Mouse (Mus musculus): ENCODE measurements around the gene Phyhd1. TPM values are rescaled to one million over a fixed set of nuclear protein-coding genes. Genes with fewer than 3 reads are reported as not detected.

Phyhd1 gene
- polyA plus RNA-seq, 1 experiment from 2014 or later: 5.1 TPM

DNA sequence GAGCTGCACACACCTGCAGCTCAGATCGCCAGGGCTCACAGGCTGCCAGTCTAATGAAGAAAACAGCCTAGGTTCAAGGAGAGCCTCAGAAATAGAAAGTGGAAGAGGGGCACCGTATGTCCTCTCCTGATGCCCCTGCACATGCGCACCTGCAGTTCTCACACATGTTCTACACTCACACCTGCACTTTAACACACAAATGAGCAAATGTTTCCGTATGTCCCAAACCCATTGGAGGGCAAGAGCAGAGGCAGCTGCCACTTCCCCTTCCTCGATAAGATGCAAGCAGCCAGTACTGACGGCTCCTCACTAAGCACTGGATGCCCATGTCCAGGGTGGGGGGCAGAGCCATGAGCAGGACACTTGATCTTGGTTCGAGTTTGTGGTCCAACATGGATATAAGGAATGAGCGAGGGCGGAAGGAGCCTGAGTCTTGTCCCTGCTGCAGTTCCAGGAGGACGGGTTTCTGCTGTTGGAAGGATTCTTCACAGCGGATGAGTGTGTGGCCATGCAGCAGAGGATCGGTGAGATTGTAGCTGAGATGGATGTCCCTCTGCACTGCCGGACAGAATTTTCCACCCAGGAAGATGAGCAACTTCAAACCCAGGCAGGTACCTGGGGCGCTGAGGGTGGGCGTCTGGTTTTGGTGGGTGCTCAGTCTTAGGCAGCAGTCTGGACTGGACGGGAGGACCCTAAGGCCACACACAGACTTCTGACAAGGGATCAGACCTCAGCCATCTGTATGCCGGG lies 3.4 kb downstream of the Phyhd1 start:
- Histone ChIP-seq H3K4me2 (ENCODE audit: low read depth, low read length) (no peak overlapping the region), H3K27me3 (ENCODE audit: control insufficient read depth, insufficient read depth, low read length) (no peaks in the 10 kb centered on the region), H3K27ac (ENCODE audit: low read depth, low read length) (no peak overlapping the region), H3K9ac (replicated peaks; ENCODE audit: low read depth, low read length) (no peak overlapping the region), H3K9me3 (ENCODE audit: control insufficient read depth, low read length) (no peaks in the 10 kb centered on the region), H3K4me1 (ENCODE audit: control insufficient read depth, insufficient read depth, low read length) (peaks cover 3% of the 10 kb centered on the region; the same call in 1 of the 2 replicates), H3K4me3 (ENCODE audit: low read depth, low read length) (no peak overlapping the region), H3K36me3 (ENCODE audit: control insufficient read depth, insufficient read depth, low read length) (0 out of 2 replicates have a peak, but pooled peaks cover 3% of the 10 kb centered on the region)
- 91% methylated on average over 17 of the region's 17 CpGs for WGBS
- no peak for ATAC-seq (ENCODE audit: low read depth)

DNA sequence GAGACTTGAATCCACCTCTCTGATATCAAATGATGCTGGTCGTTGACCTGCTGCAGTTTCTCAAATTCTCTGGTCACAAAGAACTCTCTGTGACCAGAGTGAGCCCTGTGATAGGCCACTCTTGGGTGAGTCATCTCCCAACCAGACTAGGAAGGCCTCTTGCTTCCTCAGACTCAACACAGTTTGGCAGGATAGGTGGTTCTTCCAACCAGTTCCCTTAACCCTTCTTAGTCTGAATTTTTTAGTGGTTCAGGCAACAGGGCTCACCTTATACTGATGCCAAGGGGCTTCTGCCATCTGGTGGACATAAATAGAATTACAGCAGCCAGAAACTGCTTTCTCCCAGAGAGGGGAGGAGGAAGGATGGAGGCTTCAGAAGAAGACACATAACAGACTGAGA lies 4.1 kb downstream of the Phyhd1 start:
- Histone ChIP-seq H3K27me3 (ENCODE audit: control insufficient read depth, insufficient read depth, low read length) (no peaks in the 10 kb centered on the region), H3K4me1 (ENCODE audit: control insufficient read depth, insufficient read depth, low read length) (peaks cover 3% of the 10 kb centered on the region; the same call in 1 of the 2 replicates), H3K9me3 (ENCODE audit: control insufficient read depth, low read length) (no peaks in the 10 kb centered on the region), H3K36me3 (ENCODE audit: control insufficient read depth, insufficient read depth, low read length) (0 out of 2 replicates have a peak, but pooled peaks cover 3% of the 10 kb centered on the region), H3K4me3 (ENCODE audit: low read depth, low read length) (no peak overlapping the region), H3K4me2 (ENCODE audit: low read depth, low read length) (no peak overlapping the region), H3K9ac (replicated peaks; ENCODE audit: low read depth, low read length) (no peak overlapping the region), H3K27ac (ENCODE audit: low read depth, low read length) (no peak overlapping the region)
- ATAC-seq (ENCODE audit: low read depth): peak; percentile 73
- WGBS: 81% methylated on average over 1 of the region's 1 CpGs

DNA sequence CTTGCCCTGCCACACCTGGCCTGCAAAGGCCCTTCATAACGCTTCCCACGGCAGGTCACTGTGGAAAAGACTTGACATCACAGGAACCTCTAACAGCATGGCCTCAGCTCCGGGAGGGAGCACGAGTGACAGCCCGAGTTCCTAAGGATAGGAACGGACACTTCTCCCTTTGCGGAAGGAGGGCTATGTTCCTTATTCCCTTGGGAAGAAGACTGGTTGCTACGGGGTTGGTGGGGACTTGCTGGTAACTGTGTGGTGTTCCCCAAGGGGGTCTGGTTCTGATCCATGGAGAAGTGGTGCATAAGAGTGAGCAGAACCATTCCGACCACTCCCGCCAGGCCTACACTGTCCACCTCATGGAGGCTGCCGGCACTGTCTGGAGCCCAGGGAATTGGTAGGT lies 14.7 kb downstream of the Phyhd1 start, which contains the start of gene Gm28038:
TSS of gene Gm28038 (plus strand) at position 301 of the 400 bp plus-strand sequence.
- H3K27ac ChIP-seq (ENCODE audit: low read depth, low read length): no peak within 1 kb of the TSS
- no peaks in the 10 kb centered on the region for H3K36me3 ChIP-seq (ENCODE audit: control insufficient read depth, insufficient read depth, low read length)
- H3K4me3 ChIP-seq (ENCODE audit: low read depth, low read length): no peak within 1 kb of the TSS
- no peak within 1 kb of the TSS for H3K9ac ChIP-seq (replicated peaks; ENCODE audit: low read depth, low read length)
- 91% methylated on average over 11 of the region's 11 CpGs for WGBS
- ATAC-seq (ENCODE audit: low read depth): no peak
- no peak within 1 kb of the TSS for H3K4me2 ChIP-seq (ENCODE audit: low read depth, low read length)
- H3K27me3 ChIP-seq (ENCODE audit: control insufficient read depth, insufficient read depth, low read length): no peaks in the 10 kb centered on the region
- H3K4me1 ChIP-seq (ENCODE audit: control insufficient read depth, insufficient read depth, low read length): peaks cover 8% of the 10 kb centered on the region
- H3K9me3 ChIP-seq (ENCODE audit: control insufficient read depth, low read length): no peaks in the 10 kb centered on the region

DNA sequence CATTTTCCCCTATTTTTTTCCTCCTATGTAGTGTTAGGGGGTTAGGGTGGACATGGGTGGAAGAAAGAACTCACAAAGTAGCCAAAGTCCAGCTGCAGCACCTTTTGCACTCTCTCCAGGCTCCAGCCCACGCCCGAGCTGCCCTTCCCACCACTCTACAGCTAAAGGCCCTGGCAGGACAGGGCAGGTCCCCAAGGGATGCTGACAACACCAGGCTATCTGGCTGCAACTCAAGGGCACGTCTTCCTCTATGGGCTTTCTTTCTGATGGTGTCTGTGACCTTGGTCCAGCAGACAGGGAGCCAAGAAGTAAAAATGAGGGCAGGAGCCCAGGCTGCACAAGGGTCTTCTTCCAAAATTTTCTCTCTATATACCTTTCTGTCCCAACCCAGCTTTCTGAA lies 15.6 kb downstream of the Phyhd1 start:
- Histone ChIP-seq H3K27ac (ENCODE audit: low read depth, low read length) (no peak overlapping the region), H3K9ac (replicated peaks; ENCODE audit: low read depth, low read length) (no peak overlapping the region), H3K4me3 (ENCODE audit: low read depth, low read length) (no peak overlapping the region), H3K27me3 (ENCODE audit: control insufficient read depth, insufficient read depth, low read length) (no peaks in the 10 kb centered on the region), H3K4me2 (ENCODE audit: low read depth, low read length) (no peak overlapping the region), H3K9me3 (ENCODE audit: control insufficient read depth, low read length) (no peaks in the 10 kb centered on the region), H3K4me1 (ENCODE audit: control insufficient read depth, insufficient read depth, low read length) (peaks cover 8% of the 10 kb centered on the region), H3K36me3 (ENCODE audit: control insufficient read depth, insufficient read depth, low read length) (no peaks in the 10 kb centered on the region)
- WGBS: 78% methylated on average over 3 of the region's 3 CpGs
- no peak for ATAC-seq (ENCODE audit: low read depth)

DNA sequence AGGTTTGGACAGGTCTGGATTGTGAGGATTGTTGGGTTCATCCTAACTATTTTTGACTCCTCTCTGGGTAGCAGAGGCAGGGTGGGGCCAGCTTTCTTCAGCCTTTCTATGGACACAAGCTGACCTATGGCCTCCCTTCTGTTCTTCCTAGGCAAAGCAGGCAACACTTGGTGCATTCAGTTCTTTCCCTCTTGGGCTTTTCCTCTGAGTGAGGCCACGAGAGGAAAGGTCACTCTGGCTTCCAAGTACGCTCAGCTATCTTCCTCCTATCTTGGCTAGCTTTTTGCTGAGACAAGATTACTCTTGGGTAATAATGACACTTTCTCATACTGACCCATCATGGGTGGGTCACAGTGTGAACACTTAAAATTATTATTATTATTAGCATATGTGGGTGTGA lies 17.2 kb downstream of the Phyhd1 start:
- H3K36me3 ChIP-seq (ENCODE audit: control insufficient read depth, insufficient read depth, low read length): no peaks in the 10 kb centered on the region
- no peaks in the 10 kb centered on the region for H3K27me3 ChIP-seq (ENCODE audit: control insufficient read depth, insufficient read depth, low read length)
- no peak overlapping the region for H3K4me3 ChIP-seq (ENCODE audit: low read depth, low read length)
- no peak overlapping the region for H3K4me2 ChIP-seq (ENCODE audit: low read depth, low read length)
- no peaks in the 10 kb centered on the region for H3K9me3 ChIP-seq (ENCODE audit: control insufficient read depth, low read length)
- peaks cover 14% of the 10 kb centered on the region for H3K4me1 ChIP-seq (ENCODE audit: control insufficient read depth, insufficient read depth, low read length)
- no peak for ATAC-seq (ENCODE audit: low read depth)
- no peak overlapping the region for H3K9ac ChIP-seq (replicated peaks; ENCODE audit: low read depth, low read length)
- H3K27ac ChIP-seq (ENCODE audit: low read depth, low read length): no peak overlapping the region
- 91% methylated on average over 2 of the region's 2 CpGs for WGBS

DNA sequence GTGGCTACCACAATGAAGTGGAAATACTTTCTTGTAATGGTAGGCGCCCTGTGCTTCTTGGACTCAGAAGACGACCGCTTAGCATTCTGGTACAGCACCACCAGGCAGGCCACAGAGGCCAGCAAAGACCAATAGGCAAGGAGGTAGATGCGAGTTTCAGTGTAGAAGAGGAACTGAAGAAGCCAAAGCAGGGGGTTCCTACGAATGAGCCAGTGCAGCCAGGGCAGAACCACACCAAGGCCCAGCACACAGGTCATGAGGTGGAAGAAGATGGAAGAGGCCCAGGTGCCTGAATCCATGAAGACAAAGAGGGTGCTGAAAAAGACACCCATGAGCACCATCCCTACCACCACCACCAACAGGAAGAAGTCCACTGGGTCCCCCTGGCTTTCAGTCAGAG lies 19.0 kb downstream of the Phyhd1 start:
- no peak overlapping the region for H3K9ac ChIP-seq (replicated peaks; ENCODE audit: low read depth, low read length)

DNA sequence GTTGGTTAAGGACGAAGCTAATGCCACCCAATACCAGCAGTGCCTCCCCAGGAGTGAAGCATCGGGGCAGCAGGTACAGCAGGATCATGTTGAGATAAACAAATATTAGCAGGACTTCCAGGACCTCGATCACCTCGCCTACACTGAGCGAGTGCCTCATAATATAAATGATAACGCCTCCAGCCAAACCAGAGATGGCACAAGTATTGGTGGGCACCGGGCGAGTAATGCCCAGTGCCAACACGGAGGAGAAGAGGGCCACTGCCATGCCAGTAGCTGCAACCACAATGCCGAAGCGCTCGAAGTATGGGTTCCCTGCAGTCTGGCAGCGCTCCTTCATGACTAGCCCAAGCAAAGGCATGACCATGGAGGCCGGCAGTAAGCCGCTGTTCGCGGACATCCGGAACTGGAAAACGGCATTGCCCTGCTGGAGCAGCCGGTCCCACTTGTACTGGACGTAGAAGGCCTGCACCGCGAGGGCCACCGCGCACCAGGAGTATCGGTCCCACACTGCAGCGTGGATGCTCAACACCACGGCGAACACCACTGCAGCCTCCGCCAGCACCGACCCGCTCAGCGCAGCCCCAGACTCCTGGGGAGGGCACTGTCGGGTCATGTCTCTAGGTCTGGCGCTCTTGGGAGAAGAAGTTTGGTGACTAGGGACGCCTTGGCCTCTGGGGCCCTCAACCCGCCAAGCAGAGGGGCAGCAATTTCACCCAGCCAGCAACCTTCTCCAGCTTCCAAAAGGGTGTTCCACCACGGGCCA lies 19.6 kb downstream of the Phyhd1 start:
- Histone ChIP-seq H3K27ac (ENCODE audit: low read depth, low read length) (no peak overlapping the region; the same call in 1 of the 2 replicates), H3K36me3 (ENCODE audit: control insufficient read depth, insufficient read depth, low read length) (no peaks in the 10 kb centered on the region), H3K27me3 (ENCODE audit: control insufficient read depth, insufficient read depth, low read length) (no peaks in the 10 kb centered on the region), H3K4me1 (ENCODE audit: control insufficient read depth, insufficient read depth, low read length) (peaks cover 14% of the 10 kb centered on the region), H3K9ac (replicated peaks; ENCODE audit: low read depth, low read length) (peak overlapping the region; percentile 83), H3K9me3 (ENCODE audit: control insufficient read depth, low read length) (no peaks in the 10 kb centered on the region), H3K4me3 (ENCODE audit: low read depth, low read length) (peak overlapping the region; percentile 94), H3K4me2 (ENCODE audit: low read depth, low read length) (peak overlapping the region; percentile 95)
- WGBS: 17% methylated on average over 38 of the region's 38 CpGs
- peak; percentile 72 for ATAC-seq (ENCODE audit: low read depth)

More for the DNA sequence above, 19.0 kb downstream of the Phyhd1 start:
- H3K27ac ChIP-seq (ENCODE audit: low read depth, low read length): no peak overlapping the region
- H3K4me2 ChIP-seq (ENCODE audit: low read depth, low read length): peak overlapping the region; percentile 95
- no peaks in the 10 kb centered on the region for H3K9me3 ChIP-seq (ENCODE audit: control insufficient read depth, low read length)
- ATAC-seq (ENCODE audit: low read depth): no peak
- 89% methylated on average over 5 of the region's 5 CpGs for WGBS
- H3K4me3 ChIP-seq (ENCODE audit: low read depth, low read length): peak overlapping the region; percentile 94; the same call in 1 of the 2 replicates
- peaks cover 14% of the 10 kb centered on the region for H3K4me1 ChIP-seq (ENCODE audit: control insufficient read depth, insufficient read depth, low read length)
- H3K27me3 ChIP-seq (ENCODE audit: control insufficient read depth, insufficient read depth, low read length): no peaks in the 10 kb centered on the region
- no peaks in the 10 kb centered on the region for H3K36me3 ChIP-seq (ENCODE audit: control insufficient read depth, insufficient read depth, low read length)

DNA sequence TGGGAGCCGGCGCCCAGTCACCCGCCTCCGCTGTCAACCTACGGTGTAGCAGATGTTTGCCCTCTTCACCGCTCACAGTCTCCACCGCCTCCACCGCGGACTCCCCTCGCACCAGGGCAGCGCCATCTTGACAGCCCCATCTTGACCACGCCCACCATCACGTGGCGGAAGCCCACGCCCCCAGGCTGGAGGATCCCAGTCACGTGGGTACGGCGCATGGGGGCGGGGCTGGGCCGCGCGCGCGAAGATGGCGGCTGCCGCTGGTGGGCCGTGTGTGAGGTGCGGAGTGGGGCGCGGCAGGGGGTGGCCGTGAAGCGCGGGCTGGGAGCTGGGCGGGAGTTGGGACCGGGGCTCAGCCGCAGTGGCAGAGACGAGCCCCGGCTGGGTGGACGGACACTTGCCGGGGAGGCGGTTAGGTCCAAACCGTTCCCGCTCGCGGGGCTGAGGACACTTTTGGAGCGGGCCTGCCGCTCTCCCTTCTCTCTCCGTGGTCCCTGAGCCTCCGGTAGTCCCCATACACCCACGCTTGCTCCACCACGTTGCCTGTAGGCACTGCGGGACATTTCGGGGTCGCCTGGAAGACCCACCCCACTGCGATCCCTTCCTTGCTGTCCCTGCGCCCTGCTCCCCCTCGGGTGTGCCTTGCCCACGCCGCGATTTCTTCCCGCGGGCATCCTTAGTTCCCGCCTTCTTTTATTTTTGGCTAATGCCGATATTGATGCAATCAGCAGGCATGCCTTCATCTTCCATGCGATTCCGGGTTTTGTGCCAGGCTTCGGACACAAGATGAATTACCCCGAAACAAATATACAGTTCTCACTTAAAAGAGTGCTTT lies 20.4 kb downstream of the Phyhd1 start, which contains the start of the genes Dolk and Nup188:
TSS of gene Dolk (minus strand) at position 143 of the 835 bp plus-strand sequence.
TSS of gene Nup188 (plus strand) at position 206 of the 835 bp plus-strand sequence.
- Histone ChIP-seq H3K36me3 (ENCODE audit: control insufficient read depth, insufficient read depth, low read length) (no peaks in the 10 kb centered on the region), H3K9me3 (ENCODE audit: control insufficient read depth, low read length) (no peaks in the 10 kb centered on the region), H3K9ac (replicated peaks; ENCODE audit: low read depth, low read length) (peak within 1 kb of the TSS; percentile 83), H3K27me3 (ENCODE audit: control insufficient read depth, insufficient read depth, low read length) (no peaks in the 10 kb centered on the region), H3K4me1 (ENCODE audit: control insufficient read depth, insufficient read depth, low read length) (peaks cover 14% of the 10 kb centered on the region), H3K4me2 (ENCODE audit: low read depth, low read length) (peak within 1 kb of the TSS; percentile 95), H3K27ac (ENCODE audit: low read depth, low read length) (peak within 1 kb of the TSS; percentile 45), H3K4me3 (ENCODE audit: low read depth, low read length) (peak within 1 kb of the TSS; percentile 94)
- WGBS: under 1% methylated on average over 63 of the region's 68 CpGs
- peak; percentile 95 for ATAC-seq (ENCODE audit: low read depth)
